Mouse (Mus musculus) mouse embryonic stem cell (cell line): ENCODE results near the gene Parp9.
"Not testable (repeated sequence)": the region's sequence is repeated elsewhere in the genome, so short reads cannot be mapped to it uniquely, and the experiment has no call there.

Source experiments
- in situ Hi-C, 2 experiments: fragments of 300-500 bp; cut with MboI; formaldehyde crosslinking; loops; 1 replicate in 1 of 2; 3 replicates in 1 of 2; pipeline ENCODE4 v1.14.3; 2019 to 2020; ENCODE audit warnings: low sequenced_read_pairs in 2 of 2, low pct_unique_long_range_greater_than_20kb in 1 of 2, mixed read lengths in 1 of 2; ENCODE audit not compliant: unreplicated experiment in 1 of 2

Gene Parp9

DNA sequence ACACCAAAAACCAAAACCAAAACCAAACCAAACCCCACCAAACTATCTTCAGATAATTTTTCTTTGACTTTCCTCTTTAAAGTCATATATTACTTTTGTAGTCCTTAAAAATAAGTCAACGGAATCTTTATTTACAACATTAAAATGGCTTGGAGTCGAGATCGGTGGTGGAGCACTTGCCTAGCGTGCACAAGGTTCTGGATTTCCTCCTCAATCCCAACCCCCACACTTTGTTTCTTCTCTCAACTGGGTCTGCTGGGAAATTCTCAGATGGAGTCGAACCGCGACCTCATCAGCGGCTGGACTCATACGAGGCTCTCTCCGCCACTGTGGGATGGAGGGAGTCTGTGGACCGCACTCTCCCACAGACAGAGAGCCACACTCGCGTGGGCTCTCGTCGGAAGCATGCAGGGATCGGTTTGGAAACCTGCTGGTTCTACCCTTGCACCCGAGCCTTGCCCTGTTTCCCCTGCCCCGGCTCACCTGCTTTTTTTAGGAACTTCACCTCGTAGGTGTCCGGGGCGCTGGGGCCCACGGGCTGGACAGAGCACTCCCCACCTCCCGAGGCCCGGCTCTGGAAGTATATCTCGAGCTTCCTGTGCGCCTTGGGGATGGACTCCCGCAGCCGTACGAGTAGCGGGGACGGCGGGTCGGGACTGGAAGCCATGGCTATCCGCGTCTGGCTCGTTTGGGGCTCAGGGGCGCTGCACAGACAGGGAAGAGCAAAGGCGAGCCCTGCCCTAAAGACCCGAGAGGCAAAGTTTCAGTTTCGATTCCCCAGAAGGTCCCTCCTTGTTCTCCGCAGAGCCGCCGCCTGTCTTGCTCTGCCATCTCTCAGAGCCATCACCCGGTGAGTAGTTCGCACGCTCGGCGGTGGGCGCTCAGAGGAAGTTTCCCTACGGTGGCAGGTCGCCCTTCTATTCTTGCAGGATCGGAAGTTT lies at the start of gene Parp9, which contains the start of gene Dtx3l:
Gene Parp9, plus strand, starts transcription at position 260 of the 941 bp plus-strand sequence.
Gene Dtx3l, minus strand, starts transcription at position 941 of the 941 bp plus-strand sequence.
- in situ Hi-C loops: no loop called here

- in situ Hi-C loops: no loop called here
Observed at GRCm38 (mm10) chr16:35888910-35889309, 49.4 kb upstream of the Parp9 start.

- in situ Hi-C loops: no loop called here
Observed at GRCm38 (mm10) chr16:35890645-35891044, 47.6 kb upstream of the Parp9 start.

DNA sequence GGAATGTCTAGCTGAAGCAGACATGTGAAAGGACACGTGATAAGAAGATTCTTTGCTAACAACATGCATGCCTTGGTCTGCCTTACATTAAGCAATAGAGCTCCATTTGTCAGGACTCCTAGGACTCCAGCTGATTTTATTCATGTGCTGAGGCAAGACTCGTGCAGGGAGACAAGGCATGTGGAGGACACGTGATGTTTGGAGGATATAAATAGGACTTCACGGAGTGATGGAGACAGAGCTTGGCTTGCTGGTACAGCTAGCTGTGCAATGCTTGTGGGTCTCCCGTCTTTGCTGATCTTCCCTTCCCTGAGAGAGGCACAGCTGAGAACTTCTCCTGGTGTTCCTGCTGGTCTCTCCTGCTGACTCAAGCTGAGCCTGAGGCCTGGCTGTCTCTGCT lies 46.7 kb upstream of the Parp9 start:
- in situ Hi-C loops: not testable (repeated sequence)

- in situ Hi-C loops: no loop called here
Observed at GRCm38 (mm10) chr16:35894997-35895396, 43.3 kb upstream of the Parp9 start.

- in situ Hi-C loops: no loop called here
Observed at GRCm38 (mm10) chr16:35900541-35900940, 37.7 kb upstream of the Parp9 start.

DNA sequence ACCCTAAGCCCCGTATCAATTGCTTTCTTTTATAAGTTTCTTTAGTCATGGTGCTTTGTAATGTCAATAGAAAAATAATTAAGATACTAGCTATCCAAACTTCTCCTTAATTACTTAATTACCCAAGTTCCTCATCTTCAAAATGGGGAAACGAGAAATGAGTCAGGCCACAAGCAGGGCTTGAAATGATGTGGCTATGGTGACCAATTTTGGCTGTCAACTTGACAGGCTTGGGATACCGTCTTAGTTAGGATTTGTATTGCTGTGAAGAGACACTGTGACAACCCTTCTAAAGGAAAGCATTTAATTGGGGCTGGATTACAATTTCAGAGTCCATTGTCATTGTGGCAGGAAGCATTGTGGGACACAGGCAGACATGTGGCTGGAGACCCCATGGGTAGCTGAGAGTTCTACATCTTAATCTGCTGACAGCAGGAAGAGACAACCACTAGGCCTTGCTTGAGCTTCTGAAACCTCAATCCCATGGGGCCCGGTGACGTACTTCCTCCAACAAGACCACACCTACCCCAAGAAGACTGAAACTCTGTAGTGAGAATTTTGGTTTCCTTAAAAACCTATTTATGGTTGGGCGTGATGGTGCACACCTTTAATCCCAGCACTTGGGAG lies 35.1 kb upstream of the Parp9 start:
- in situ Hi-C loops: no loop called here

DNA sequence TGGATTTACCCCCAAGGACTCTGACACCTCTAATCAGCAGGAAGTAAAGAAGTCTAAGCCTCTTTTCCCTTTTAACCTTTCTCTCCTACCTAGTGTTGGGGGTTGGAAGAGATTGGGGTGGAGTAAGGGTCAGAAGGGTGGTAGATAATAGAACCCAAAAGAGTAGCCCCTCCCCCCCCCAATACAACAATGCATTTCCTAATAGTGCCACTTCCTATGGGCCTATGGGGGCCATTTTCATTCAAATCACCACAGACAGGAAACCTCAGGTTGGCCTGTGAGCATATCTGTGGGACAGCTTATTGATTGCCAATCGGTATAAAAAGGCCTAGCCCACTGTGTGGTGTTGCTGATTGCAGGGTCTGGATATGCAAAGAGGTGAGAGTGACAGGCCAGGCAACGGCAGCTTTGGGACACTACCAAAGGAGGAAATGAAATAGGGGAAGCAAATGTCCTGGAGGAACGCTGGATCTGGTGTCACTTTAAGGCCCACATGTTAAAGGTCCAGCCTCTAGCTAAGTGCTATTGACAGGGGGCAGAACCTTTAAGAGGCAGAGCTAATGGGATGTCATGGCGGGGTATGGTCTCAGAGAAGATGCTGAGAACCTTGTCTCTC lies 34.0 kb upstream of the Parp9 start:
- in situ Hi-C loops: no loop called here

DNA sequence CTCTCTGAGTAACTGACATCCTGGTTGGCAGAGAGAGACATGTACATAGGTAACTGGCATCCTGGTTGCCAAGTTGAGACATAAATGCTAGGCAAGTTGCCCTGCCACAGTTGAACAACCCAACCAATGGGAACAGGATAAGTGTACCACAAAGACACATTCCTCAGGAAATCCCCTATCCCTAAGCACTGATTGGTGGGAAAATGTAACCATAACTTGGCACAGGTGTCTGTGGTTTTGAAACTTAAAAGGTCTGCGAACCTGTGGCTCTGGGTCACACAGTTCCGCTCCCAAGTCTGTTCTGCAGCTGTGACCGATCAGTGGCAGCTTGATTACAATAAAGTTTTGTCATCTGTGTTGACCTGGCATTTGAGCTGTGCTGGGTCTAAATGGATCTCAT lies 32.9 kb upstream of the Parp9 start:
- in situ Hi-C loops: no loop called here

DNA sequence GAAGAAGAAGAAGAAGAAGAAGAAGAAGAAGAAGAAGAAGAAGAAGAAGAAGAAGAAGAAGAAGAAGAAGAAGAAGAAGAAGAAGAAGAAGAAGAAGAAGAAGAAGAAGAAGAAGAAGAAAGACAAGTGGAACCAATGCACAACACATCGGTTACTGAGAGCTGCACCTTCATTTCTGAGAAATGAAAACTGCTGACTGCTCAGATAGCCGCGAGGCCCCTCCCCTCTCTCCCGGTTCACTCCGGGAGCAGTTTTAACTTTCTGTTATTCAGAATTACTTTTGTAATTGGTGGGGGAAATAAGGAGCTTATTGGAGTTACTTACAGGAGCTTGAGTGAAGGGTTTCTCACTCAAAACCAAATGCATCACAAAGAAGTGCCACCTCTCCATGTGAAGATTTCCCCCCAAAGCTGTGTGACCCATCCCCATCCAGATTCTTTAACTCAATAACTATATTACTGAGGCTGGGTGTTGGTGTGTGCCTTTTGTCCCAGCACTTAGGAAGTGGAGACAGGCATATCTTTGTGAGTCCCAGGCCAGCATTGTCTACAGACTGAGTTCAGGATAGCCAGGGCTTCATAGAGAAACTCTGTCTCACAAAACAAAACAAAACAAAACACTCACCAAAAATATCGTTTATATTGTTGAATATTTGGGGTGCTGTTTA lies 32.3 kb upstream of the Parp9 start:
- in situ Hi-C loops: no loop called here

DNA sequence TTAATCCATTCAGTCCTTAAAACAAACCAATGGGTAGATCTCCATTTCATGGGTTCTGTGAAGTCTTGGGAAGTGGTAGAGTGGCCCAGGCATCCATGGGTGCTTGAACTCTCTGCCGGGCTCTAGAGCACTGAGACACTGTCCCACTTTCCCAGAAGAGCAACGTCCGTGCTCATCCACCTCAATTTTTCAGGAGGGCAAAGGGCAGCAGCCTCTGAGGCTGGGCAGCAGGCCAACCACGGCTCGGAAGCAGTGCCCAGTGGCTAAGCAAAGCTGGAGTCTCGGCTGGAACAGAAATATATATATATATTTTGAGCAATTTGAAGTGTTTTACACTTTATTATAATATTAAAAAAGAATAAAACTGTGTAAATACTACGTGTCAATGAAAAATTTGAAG lies 31.4 kb upstream of the Parp9 start:
- in situ Hi-C loops: no loop called here

- in situ Hi-C loops: no loop called here
Observed at GRCm38 (mm10) chr16:35907432-35908201, 30.7 kb upstream of the Parp9 start.

DNA sequence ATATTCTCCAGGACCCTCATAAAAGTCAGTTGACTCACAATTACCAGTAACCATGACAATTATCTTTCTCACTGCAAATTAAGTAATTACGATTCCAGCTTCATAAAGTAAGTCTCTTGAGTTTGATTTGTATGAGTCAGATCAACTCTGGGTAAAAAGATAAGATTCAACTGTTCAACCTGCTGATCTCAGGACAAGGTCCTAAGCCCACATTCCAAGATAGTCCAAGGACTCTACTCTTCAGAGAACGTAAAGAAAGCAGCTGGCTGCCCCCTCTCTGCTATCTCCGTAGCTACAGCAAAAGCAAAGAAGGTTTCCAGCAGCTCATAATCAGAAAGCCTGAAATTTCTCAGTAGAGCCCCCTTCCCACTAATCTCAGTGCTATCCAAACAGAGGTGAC lies 26.8 kb upstream of the Parp9 start:
- in situ Hi-C loops: no loop called here

DNA sequence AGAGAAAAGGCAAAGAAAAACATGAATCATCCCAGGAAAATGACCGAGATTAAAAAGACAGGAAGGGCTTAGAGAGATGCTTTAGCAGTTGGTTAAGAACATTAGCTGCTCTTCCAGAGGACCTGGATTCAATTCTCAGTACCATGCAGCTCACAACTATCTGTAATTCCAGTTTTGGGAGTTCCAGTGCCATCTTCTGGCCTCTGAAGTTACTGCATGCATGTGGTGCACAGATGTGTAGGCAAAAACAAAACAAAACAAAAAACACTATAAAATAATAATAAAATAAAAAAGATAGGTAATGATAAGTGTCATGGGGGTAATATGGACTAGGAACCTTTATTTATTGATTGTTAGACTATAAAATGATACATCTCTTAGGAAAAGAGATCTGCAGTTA lies 24.7 kb upstream of the Parp9 start:
- in situ Hi-C loops: no loop called here

GRCm38 (mm10) chr16:35914301-35914700 lies 24.0 kb upstream of the Parp9 start:
- in situ Hi-C loops: no loop called here

- in situ Hi-C loops: no loop called here
Observed at GRCm38 (mm10) chr16:35918721-35919543, 19.3 kb upstream of the Parp9 start.

DNA sequence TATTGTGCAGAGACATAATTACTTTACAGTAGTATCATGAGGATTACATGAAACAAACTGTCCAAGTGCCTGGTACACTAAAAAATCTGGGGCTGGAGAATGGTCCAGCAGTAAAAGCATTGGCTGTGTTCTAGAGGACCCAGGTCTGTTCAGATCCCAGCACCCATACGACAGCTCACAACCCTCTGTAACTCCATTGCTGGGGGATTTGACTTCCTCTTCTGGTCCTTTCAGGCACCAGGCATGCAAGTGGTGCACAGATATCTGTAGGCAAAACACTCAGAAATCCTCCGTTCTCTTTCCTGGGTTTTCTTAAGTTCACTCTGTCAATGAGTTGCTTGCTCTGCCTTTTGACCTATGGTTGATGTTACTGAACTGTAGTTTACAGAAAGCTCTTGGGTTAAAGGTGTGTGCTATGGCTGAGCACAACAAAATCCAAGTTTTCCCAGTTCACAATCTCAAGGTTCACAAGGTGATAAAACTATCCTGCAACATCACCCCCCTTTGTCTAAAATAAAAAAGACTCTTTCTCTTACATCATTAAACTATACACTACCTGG lies 16.5 kb upstream of the Parp9 start:
- in situ Hi-C loops: no loop called here
